Mouse (Mus musculus) subcutaneous adipose tissue, adult 2 months (tissue): ENCODE data around the gene Ddx60. TPM values are rescaled to one million over a fixed set of nuclear protein-coding genes. Genes with fewer than 3 reads are reported as not detected.

ENCODE experiments used
- polyA plus RNA-seq: library from polyadenylated mRNA; depleted of rRNA; stranded (reverse); fragments of >200 nt; gene quantifications from 2 replicates; pipeline ENCODE4 v1.2.3, GENCODE M21; 2012; ENCODE audit warnings: low replicate concordance; rRNA removed

Ddx60 gene
- 1.1 and 2.0 TPM in 2 replicates for polyA plus RNA-seq

DNA sequence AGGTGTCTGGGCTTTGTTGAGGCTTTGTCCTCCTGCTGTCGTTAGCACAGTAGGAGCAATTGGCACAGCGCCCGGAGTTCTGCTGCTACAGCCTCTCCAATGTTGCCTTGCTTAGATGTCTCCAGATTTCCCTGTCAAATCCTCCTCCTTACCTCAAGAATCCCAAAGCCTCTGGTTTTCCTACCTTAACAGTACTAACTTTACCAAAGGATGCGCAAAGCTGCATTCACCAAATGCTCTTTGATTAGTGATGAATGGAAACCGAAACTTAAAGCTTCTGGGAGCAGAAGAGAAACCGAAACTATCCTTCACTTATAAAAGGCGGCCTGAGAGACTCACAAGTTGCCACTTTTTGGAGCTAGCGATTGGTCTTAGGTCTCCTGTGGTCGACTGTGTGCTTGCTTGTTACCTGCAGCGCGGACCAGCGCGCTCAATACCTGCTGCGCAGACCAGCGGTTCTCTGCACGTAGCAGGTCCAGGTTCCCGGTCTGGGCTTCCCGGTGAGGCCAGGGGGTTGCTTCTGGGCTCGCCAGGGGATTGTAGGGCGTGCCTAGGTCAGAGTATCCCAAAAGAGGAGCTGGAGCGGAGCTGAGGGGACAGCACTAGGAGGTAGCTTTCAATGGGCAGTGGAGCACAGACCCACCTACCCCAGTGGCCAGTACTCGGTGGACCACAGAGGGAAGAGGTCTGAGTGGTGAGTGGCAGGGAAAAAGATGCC is at the start of gene Ddx60:
Ddx60 (plus strand) TSS at position 311 of the 718 bp plus-strand sequence.

DNA sequence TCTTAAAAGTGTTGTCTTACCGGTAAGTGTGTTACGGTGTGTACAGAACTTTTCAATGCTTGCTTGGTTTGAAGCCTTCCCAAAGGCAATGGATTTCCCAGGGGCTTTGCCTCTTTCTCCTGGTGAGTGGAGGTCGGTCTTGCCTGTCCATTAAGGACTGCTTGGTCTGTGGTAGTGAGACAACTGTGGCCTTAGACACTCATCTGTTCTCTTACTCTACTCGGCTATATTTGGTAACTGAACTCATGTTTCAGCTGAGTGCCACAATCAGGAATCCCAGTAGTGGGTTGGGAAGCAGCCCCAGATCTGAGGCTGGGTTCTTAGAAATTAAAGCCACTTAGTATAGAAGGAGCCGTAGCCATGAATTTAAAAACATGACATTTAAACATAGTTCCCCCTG is 25.4 kb upstream of the Ddx60 start, which contains the start of gene Palld:
Palld (minus strand) TSS at position 170 of the 400 bp plus-strand sequence.

Other genes with a start within 250 kb of the Ddx60 start
- gene Palld, start 25.4 kb upstream of the Ddx60 start, polyA plus RNA-seq: 42.1 and 118 TPM in 2 replicates
- gene Anxa10, start 195.1 kb downstream of the Ddx60 start, polyA plus RNA-seq: not detected in 2 replicates